Mouse (Mus musculus) ES-Bruce4 (cell line): Measurements from ENCODE around the gene Ambra1.

Experiments used
- CTCF ChIP-seq: IDR thresholded peaks from one replicate; pipeline ENCODE4 v1.8.1; 2011; ENCODE audit warnings: low read depth, low read length
- POLR2A ChIP-seq: IDR thresholded peaks from one replicate; pipeline ENCODE4 v1.8.1; 2011; ENCODE audit warnings: low read length; ENCODE audit not compliant: insufficient read depth

GRCm38 (mm10) chr2:91912616-91913015 is 182.7 kb downstream of the Ambra1 start:
- TF ChIP-seq CTCF: no peak
- no peak for TF ChIP-seq POLR2A
